Mouse (Mus musculus) hindbrain, embryonic 15.5 days (tissue): ENCODE data around the gene Aldh1b1. TPM values are rescaled to one million over a fixed set of nuclear protein-coding genes. Genes with fewer than 3 reads are reported as not detected.

ENCODE experiments used
- ATAC-seq: fragments of 200-750 bp; cut with Nextera tagmentation; 2 replicates; pipeline ENCODE4 v1.8.0; 2017; ENCODE audit warnings: low read depth, moderate number of reproducible peaks, moderate TSS enrichment; ENCODE audit not compliant: low FRiP score
- H3K27ac ChIP-seq: fragments of 300-500 bp; sonication (generic); replicated peaks from 2 replicates; pipeline ENCODE4 v1.5.1; 2015; ENCODE audit warnings: mild to moderate bottlenecking, inconsistent platforms
- H3K27me3 ChIP-seq: fragments of 300-500 bp; sonication (generic); 2 replicates; pipeline ENCODE4 v1.6.1; 2015; ENCODE audit warnings: control low read depth, inconsistent platforms
- H3K36me3 ChIP-seq: fragments of 300-500 bp; sonication (generic); 2 replicates; pipeline ENCODE4 v1.6.1; 2015; ENCODE audit warnings: control low read depth, inconsistent platforms
- H3K4me1 ChIP-seq: fragments of 300-500 bp; sonication (generic); replicated peaks from 2 replicates; pipeline ENCODE4 v1.6.1; 2015; ENCODE audit warnings: control low read depth, inconsistent platforms
- H3K4me2 ChIP-seq: fragments of 300-500 bp; sonication (generic); 2 replicates; pipeline ENCODE4 v1.6.1; 2015; ENCODE audit warnings: moderate library complexity, mild to moderate bottlenecking, inconsistent platforms
- H3K4me3 ChIP-seq: fragments of 300-500 bp; sonication (generic); 2 replicates; pipeline ENCODE4 v1.5.1; 2015; ENCODE audit warnings: mild to moderate bottlenecking, inconsistent platforms
- H3K9ac ChIP-seq: fragments of 300-500 bp; sonication (generic); 2 replicates; pipeline ENCODE4 v1.6.1; 2015; ENCODE audit warnings: inconsistent platforms
- H3K9me3 ChIP-seq: fragments of 300-500 bp; sonication (generic); 2 replicates; pipeline ENCODE4 v1.6.1; 2016; ENCODE audit warnings: control low read depth, inconsistent platforms
- WGBS: fragments of 180-500 bp; shearing (Covaris S2); methylation state at CpG from one replicate; pipeline ENCODE4 v1.1.7; 2015; 5-methylcytosine and 5-hydroxymethylcytosine counted together
- polyA plus RNA-seq: library from polyadenylated mRNA; unstranded; fragments of >200 nt; fragmentation: Nextera tagmentation; extraction: Ambion mirVana; gene quantifications from 2 replicates; pipeline ENCODE4 v1.2.1, GENCODE M21; 2015

Aldh1b1 gene
- polyA plus RNA-seq, 1 experiment from 2014 or later = 17.9 TPM

DNA sequence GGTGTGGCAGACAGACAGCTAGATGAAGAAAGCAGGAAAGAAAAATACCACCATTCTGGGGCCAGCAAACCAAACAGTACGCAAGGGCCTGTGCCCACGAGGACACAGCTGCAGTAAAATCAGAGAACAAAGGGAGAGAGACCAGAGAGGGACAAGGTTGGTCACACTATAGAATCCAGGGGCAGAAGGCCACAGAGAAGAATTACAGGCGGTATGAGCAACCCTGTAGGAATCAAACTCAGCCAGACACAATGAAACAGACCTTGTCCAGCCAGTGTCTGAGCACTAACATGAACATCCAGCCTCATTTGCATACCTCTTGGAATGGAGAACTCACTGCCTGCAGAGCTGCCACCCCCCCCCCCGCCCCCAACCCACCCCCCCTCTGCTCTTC lies 20.0 kb downstream of the Aldh1b1 start:
- Histone ChIP-seq H3K27ac (peak overlapping the region; percentile 80), H3K9me3 (no peaks in the 10 kb centered on the region), H3K36me3 (no peaks in the 10 kb centered on the region; the same call in 1 of the 2 replicates), H3K4me1 (peaks cover 52% of the 10 kb centered on the region), H3K4me2 (peak overlapping the region; percentile 52), H3K27me3 (no peaks in the 10 kb centered on the region), H3K4me3 (no peak overlapping the region), H3K9ac (0 out of 2 replicates have a peak overlapping the region, but pooled peaks have one; percentile 3)
- ATAC-seq = no peak
- 8% methylated on average over 4 of the region's 4 CpGs for WGBS

DNA sequence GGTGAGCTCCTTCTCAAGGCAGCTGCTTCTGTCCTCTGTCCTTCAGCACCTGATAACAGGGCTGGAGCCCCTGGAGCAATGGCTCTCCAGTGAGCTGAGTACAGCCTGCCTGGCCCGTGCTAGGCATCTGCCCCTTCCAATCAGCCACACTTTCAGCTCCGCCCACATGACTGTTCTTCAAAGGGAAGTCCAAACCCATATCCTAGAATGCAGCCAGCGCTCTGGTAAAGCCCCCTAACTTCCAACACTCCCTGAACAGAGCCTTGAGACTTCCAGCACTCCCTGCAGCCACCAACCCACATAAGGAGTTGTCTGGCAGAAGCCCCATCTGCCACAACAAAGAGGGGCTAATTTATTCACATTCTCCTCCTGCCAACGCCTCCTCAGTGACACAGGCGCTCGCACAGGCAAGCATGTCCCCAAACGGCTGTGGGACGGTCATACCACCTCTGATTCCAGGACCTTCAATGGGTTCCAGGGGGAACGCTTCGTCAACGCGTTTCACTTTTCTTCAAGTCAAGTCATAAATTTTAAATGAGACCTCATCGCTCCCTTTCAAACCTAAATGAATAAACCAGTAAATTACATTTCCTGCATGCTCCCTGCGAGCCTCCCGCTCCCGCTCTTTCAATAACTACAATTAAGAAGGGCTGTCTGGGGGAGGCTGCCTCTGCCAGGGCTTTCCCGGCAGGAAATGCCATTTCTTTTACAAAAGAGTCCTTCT lies 20.5 kb downstream of the Aldh1b1 start:
- H3K27ac ChIP-seq = peak overlapping the region; percentile 80
- H3K4me2 ChIP-seq = peak overlapping the region; percentile 52
- H3K36me3 ChIP-seq = no peaks in the 10 kb centered on the region; the same call in 1 of the 2 replicates
- peaks cover 58% of the 10 kb centered on the region for H3K4me1 ChIP-seq
- under 1% methylated on average over 17 of the region's 17 CpGs for WGBS
- no peaks in the 10 kb centered on the region for H3K9me3 ChIP-seq
- peak overlapping the region; percentile 21 for H3K4me3 ChIP-seq
- ATAC-seq = peak; percentile 77
- H3K27me3 ChIP-seq = no peaks in the 10 kb centered on the region
- H3K9ac ChIP-seq = 0 out of 2 replicates have a peak overlapping the region, but pooled peaks have one; percentile 3

DNA sequence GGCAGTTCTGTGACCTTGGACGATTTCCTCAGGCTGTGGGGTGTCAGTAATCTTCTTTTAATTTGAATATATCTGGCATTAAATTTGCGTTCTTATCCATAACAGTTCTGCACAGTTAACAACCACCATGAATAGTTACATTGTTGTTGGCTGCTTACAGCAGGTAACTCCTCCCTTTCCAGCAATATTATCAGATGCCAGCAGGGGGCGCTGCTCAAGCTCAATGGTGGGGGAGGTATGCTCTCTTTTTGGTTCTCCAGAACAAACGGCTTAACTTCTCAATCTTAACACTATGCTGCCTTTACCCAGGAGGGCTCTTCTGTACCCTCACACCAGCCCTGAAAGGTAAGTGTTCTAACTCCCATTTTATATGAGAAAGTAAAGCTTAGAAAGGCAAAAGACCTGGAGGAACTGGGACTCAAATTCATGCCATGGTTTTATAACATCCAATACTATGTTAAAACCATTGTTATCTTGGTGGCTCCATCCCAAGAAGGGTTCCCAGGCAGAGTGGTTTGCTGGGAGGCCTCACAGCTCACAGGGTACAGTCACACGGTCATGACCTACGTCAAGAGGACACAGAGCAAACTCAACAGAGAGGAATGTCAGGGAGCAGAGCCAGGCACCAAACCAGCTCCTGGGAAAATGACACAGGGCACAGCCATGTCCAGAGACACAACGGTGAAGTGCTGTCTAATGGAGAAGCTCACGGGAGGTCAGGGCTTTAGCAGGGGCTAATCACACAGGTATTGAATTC lies 21.4 kb downstream of the Aldh1b1 start:
- no peaks in the 10 kb centered on the region for H3K9me3 ChIP-seq
- H3K27ac ChIP-seq = peak overlapping the region; percentile 80
- H3K4me1 ChIP-seq = peaks cover 65% of the 10 kb centered on the region
- H3K4me2 ChIP-seq = peak overlapping the region; percentile 52
- no peaks in the 10 kb centered on the region for H3K36me3 ChIP-seq
- H3K9ac ChIP-seq = no peak overlapping the region
- 0 out of 2 replicates have a peak overlapping the region, but pooled peaks have one; percentile 21 for H3K4me3 ChIP-seq
- H3K27me3 ChIP-seq = no peaks in the 10 kb centered on the region
- WGBS = 34% methylated on average over 8 of the region's 8 CpGs
- ATAC-seq = 0 out of 2 replicates have a peak, but pooled peaks have one; percentile 5

DNA sequence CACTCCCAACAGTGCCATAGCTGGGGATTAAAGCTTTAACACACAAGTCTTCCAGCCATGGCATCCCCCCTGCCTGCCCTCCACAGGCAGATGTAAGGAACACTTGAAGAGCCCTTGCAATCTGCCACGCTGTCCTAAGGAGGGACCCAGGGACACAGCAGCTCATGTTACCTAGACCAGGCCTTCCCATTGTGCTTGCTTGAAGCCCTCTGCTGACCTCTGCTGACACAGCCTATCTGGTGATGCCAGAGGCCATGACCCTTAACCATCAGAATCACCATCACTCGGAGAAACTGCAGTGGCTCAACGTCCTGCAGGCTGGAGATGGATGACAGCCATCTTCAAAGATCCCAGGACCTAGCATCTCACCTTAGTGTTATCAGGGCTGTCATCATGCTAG lies 23.2 kb downstream of the Aldh1b1 start:
- no peaks in the 10 kb centered on the region for H3K36me3 ChIP-seq
- H3K27ac ChIP-seq = 0 out of 2 replicates have a peak overlapping the region, but pooled peaks have one; percentile 30
- peaks cover 6% of the 10 kb centered on the region; the same call in 1 of the 2 replicates for H3K27me3 ChIP-seq
- no peak overlapping the region for H3K4me3 ChIP-seq
- no peak overlapping the region for H3K9ac ChIP-seq
- no peak for ATAC-seq
- 30% methylated on average over 3 of the region's 3 CpGs for WGBS
- H3K9me3 ChIP-seq = no peaks in the 10 kb centered on the region
- no peak overlapping the region for H3K4me2 ChIP-seq
- peaks cover 73% of the 10 kb centered on the region for H3K4me1 ChIP-seq

DNA sequence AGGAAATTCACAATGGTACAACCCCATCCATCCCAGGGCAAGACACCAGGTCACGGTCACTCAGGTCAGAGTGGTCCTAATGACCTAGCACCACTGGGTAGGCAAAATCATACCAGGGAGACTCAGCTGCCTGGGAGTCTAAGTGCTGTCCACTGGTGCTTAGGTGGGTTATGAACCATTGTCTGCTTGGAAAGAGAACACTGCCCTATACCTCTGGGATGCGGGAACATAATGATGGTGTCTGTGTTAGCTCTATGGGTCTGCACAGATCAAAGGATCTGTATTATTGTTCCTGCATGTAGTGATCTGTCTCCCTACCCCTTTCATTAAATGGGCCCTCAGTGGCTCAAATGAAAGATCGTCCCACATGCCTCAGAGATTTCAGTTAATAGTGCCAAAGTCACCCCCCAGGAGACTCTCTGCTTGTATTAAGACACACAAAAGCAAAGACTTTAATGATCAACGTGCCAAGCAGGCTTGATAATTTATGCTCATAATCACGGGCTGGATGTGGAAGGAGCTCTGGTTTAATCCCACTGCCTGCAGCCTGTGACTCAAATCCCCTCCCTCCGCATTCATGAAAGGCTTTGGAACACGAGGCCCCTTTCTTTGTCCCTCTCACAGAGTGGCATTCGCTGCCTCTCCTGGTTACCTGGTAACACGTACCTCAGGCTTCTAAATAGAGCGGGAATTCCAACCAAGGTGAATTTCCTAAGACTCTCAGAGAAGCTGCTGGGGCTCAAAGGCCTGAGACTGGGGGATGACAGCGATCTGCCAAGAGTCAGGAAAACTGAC lies 24.2 kb downstream of the Aldh1b1 start:
- Histone ChIP-seq H3K36me3 (no peaks in the 10 kb centered on the region), H3K4me3 (peak overlapping the region; percentile 56; the same call in 1 of the 2 replicates), H3K4me1 (peaks cover 71% of the 10 kb centered on the region), H3K4me2 (peak overlapping the region; percentile 69), H3K27ac (peak overlapping the region; percentile 86), H3K9me3 (no peaks in the 10 kb centered on the region), H3K9ac (no peak overlapping the region), H3K27me3 (peaks cover 10% of the 10 kb centered on the region; the same call in 1 of the 2 replicates)
- no peak for ATAC-seq
- WGBS = 11% methylated on average over 11 of the region's 11 CpGs

DNA sequence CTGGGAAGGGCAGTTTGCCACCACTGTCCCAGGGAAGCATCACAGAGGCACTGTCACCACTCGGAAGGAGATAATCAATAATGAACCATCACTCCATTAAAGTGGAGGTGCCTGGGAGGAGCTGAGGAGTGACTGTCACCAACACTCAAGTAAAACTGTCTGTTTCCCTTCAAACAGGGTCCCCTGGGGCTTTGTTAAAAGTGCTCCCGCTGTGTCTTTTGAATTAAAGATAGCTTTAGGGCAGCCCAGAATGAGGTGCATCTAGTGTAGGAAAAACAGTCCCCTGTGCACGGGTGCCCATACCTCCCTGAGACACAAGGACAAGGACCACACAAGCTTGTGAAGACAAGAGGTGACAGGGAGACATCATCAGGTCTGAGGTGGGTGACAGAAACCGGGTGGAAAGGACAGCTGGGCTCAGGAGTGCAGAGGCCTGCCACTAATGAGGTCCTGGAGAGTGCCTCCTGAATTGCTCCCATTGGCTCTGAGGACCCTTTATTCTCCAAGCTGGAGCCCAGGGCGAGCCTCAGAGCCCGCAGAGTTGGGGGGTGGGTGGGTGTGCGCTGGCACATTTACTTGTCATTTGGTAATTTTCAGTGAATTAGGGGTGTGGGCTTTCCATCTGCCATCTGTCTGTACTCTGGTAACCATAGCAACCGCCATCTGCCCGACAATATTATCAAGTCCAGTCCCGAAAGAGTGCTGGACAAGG lies 25.4 kb downstream of the Aldh1b1 start:
- Histone ChIP-seq H3K4me3 (peak overlapping the region; percentile 56), H3K36me3 (no peaks in the 10 kb centered on the region), H3K27me3 (peaks cover 11% of the 10 kb centered on the region; the same call in 1 of the 2 replicates), H3K27ac (peak overlapping the region; percentile 86), H3K9me3 (no peaks in the 10 kb centered on the region), H3K4me1 (peaks cover 59% of the 10 kb centered on the region), H3K4me2 (peak overlapping the region; percentile 69), H3K9ac (peak overlapping the region; percentile 49)
- 4% methylated on average over 10 of the region's 10 CpGs for WGBS
- ATAC-seq = peak; percentile 20

DNA sequence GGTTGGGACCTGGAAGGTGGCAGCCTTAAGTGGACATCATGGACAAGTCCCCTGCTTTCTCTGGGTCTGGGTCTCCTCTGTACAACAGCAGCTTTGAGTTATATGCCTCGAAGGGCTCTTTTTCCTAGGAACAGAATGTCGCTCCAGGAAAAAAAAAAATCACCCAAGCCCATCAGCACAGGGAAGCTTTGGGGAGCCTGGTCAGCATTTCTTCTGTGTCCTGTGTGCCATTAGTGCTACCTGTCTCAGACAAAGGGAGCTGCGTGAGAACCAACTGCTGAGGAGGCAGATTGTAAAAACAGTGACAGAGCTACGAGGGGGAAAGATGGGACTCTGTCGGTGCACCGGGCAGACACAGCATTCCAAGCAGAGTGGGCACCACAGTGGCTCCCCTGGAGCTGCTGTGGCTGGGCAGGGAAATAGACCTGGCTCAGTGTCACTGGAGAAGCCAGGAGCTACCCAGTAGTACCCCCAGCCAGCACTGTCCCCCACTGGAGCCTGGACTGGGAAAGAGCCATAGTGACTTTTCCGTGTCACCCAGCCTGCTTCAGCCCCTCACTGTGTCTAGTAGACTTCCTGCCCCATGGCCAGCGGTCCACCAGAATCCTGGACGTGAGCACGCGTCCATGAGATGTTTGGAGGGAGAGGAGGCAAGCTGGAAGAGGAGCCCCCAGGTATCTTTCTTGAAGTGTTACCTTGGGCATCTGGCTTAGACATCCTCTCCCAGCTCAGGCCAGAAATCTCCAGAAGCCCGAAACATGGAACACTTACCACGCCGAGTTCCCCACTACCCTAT lies 26.1 kb downstream of the Aldh1b1 start:
- peak overlapping the region; percentile 56 for H3K4me3 ChIP-seq

DNA sequence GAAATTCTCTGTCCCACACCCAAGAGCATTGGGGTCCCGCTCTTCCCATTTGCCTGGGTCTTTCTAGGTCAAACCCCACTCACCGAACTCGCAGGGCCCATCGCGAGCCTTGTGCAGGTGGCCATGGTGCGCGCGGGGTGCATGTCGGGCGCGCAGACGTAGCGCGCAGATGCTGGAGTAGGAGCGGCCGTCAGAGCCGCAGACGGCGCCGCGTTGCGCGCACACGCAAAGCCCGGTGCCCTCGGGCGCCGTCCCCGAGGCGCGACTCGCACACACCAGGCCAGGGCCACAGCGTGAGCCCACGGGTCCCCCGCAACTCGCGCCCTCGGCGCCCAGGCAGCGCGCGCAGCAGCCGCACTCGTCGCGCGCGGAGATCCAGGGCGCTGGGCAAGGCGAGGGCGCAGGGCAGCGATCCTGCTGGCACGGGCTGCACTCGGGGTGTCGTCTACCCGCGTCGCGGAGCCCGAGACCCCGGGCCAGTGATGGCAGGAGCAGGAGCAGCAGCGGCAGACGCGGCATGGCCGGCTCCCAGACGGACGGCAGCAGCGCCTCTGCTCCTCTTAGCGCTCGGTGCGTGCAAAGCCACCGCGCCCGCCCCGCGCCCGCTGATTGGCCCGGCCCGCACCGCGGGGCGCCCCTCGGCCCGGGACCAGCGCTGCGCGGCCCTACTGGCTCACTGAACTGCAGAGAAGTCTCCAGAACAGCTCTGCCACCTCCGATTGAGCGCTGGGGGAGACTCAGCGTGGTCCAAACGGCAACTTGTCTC lies 27.6 kb downstream of the Aldh1b1 start, which contains the start of gene Igfbpl1:
Gene Igfbpl1, minus strand, starts transcription at position 649 of the 766 bp plus-strand sequence.
- peaks cover 11% of the 10 kb centered on the region; the same call in 1 of the 2 replicates for H3K27me3 ChIP-seq
- ATAC-seq = peak; percentile 32; the same call in 1 of the 2 replicates
- H3K36me3 ChIP-seq = no peaks in the 10 kb centered on the region
- peak within 1 kb of the TSS; percentile 56 for H3K4me3 ChIP-seq
- no peaks in the 10 kb centered on the region for H3K9me3 ChIP-seq
- peaks cover 55% of the 10 kb centered on the region for H3K4me1 ChIP-seq
- peak within 1 kb of the TSS; percentile 86 for H3K27ac ChIP-seq
- H3K9ac ChIP-seq = peak within 1 kb of the TSS; percentile 66
- H3K4me2 ChIP-seq = peak within 1 kb of the TSS; percentile 69
- WGBS = under 1% methylated on average over 80 of the region's 91 CpGs

More for the DNA sequence above, 26.1 kb downstream of the Aldh1b1 start:
- Histone ChIP-seq H3K36me3 (no peaks in the 10 kb centered on the region), H3K4me1 (peaks cover 53% of the 10 kb centered on the region), H3K9me3 (no peaks in the 10 kb centered on the region), H3K27ac (peak overlapping the region; percentile 86), H3K9ac (peak overlapping the region; percentile 49), H3K4me2 (peak overlapping the region; percentile 69), H3K27me3 (peaks cover 11% of the 10 kb centered on the region; the same call in 1 of the 2 replicates)
- WGBS = 26% methylated on average over 14 of the region's 14 CpGs
- ATAC-seq = no peak

DNA sequence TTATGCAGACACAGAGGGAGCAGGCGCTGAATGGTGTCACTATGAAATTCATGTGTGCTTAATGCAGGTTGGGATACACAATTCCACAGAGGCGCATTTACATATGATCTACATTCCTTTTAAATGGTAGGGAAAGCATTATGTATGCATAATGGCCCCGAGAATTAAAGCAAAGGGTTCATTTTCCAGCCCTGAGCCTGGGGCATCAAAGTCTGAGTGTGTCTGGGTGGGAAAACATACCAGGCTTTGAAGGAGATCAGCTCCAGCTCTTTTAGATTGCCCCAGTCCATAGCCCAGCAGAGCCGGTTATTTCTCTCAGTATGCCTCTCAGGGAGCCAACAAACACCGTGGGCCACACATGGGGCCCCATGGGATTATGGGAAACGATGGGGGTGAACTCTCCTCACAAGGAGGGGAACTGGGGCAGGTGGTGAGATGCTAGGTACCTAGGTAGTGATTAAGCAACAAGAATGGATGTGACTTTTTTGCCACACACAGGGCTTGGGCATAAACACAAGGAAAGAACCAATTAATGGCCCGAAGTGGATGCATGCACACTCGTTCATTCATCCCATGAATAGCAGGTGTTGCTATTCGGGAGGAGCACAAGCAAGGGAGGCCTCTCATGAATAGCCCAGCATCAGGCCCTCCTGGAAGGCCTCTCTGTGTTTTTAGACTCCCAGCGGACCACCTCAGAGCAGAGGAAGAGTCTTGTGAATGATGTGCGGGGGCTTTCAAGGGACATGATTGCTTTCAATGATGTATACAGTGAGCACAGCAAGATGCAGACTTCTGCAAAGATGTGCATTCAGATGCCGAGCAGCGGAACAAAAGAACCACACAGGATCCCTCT lies 31.3 kb downstream of the Aldh1b1 start:
- Histone ChIP-seq H3K27ac (peak overlapping the region; percentile 9), H3K4me3 (no peak overlapping the region)
- 17% methylated on average over 13 of the region's 13 CpGs for WGBS

More for the DNA sequence above, 31.3 kb downstream of the Aldh1b1 start:
- no peaks in the 10 kb centered on the region for H3K36me3 ChIP-seq
- H3K27me3 ChIP-seq = peaks cover 11% of the 10 kb centered on the region; the same call in 1 of the 2 replicates
- no peak overlapping the region for H3K4me2 ChIP-seq
- H3K9ac ChIP-seq = 0 out of 2 replicates have a peak overlapping the region, but pooled peaks have one; percentile 11
- H3K4me1 ChIP-seq = peaks cover 32% of the 10 kb centered on the region
- H3K9me3 ChIP-seq = no peaks in the 10 kb centered on the region
- ATAC-seq = no peak
